Mouse (Mus musculus): Measurements from ENCODE around the gene Hectd4. TPM values are rescaled to one million over a fixed set of nuclear protein-coding genes. Genes with fewer than 3 reads are reported as not detected.

The Hectd4 gene
- polyA plus RNA-seq, 1 experiment from 2014 or later = 5.2 TPM

Other genes starting within 250 kb of the Hectd4 start
- 0.14 and 0.18 TPM in 2 replicates for gene Rph3a, start 210.1 kb upstream of the Hectd4 start, polyA plus RNA-seq (2015; fragmentation: Nextera tagmentation; extraction: Ambion mirVana)
- 19.9 and 20.9 TPM in 2 replicates for gene Ptpn11, start 28.8 kb upstream of the Hectd4 start, polyA plus RNA-seq (2015; fragmentation: Nextera tagmentation; extraction: Ambion mirVana)
- 639 and 659 TPM in 2 replicates for gene Rpl6, start 15.7 kb upstream of the Hectd4 start, polyA plus RNA-seq (2015; fragmentation: Nextera tagmentation; extraction: Ambion mirVana)
- gene Trafd1, start 165.4 kb downstream of the Hectd4 start, polyA plus RNA-seq (2015; fragmentation: Nextera tagmentation; extraction: Ambion mirVana) = 51.2 and 55.6 TPM in 2 replicates
- gene Naa25, start 177.7 kb downstream of the Hectd4 start, polyA plus RNA-seq (2015; fragmentation: Nextera tagmentation; extraction: Ambion mirVana) = 43.7 and 44.5 TPM in 2 replicates
- gene Tmem116, start 231.7 kb downstream of the Hectd4 start, polyA plus RNA-seq (2015; fragmentation: Nextera tagmentation; extraction: Ambion mirVana) = 6.7 and 8.5 TPM in 2 replicates
- gene Erp29, start 232.3 kb downstream of the Hectd4 start, polyA plus RNA-seq (2015; fragmentation: Nextera tagmentation; extraction: Ambion mirVana) = 165 and 174 TPM in 2 replicates

All from kidney, embryonic 15.5 days (tissue).